Mouse (Mus musculus) frontal cortex, postnatal 14 days (tissue): Measurements from ENCODE around the gene Thnsl2.

Source experiments
- DNase-seq, 2 experiments: peaks; one replicate each; pipeline ENCODE4 v3.0.0; 2022; ENCODE audit warnings: low spot score in 2 of 2

Gene Thnsl2

GRCm38 (mm10) chr6:71143894-71144455 is at the start of gene Thnsl2:
Gene Thnsl2 (minus strand): TSS chr6:71144439.
- peak; percentile 45 to 51 for DNase-seq

GRCm38 (mm10) chr6:71193151-71193740 is 49.0 kb upstream of the Thnsl2 start:
- DNase-seq = no peak

- DNase-seq = no peak
Measured at GRCm38 (mm10) chr6:71190501-71190900, 46.3 kb upstream of the Thnsl2 start.

- DNase-seq = no peak
Measured at GRCm38 (mm10) chr6:71189578-71189977, 45.3 kb upstream of the Thnsl2 start.

GRCm38 (mm10) chr6:71184941-71185604 is 40.8 kb upstream of the Thnsl2 start:
- DNase-seq = no peak

- no peak for DNase-seq
Measured at GRCm38 (mm10) chr6:71180596-71180995, 36.4 kb upstream of the Thnsl2 start.

GRCm38 (mm10) chr6:71172812-71173580 is 28.8 kb upstream of the Thnsl2 start:
- DNase-seq = no peak

- no peak for DNase-seq
Measured at GRCm38 (mm10) chr6:71166551-71167169, 22.4 kb upstream of the Thnsl2 start.

GRCm38 (mm10) chr6:71164394-71164793 is 20.2 kb upstream of the Thnsl2 start:
- DNase-seq = no peak

GRCm38 (mm10) chr6:71162269-71162668 is 18.0 kb upstream of the Thnsl2 start:
- DNase-seq = no peak

GRCm38 (mm10) chr6:71161290-71161689 is 17.1 kb upstream of the Thnsl2 start:
- DNase-seq = no peak

GRCm38 (mm10) chr6:71156674-71157326 is 12.6 kb upstream of the Thnsl2 start:
- DNase-seq = no peak

GRCm38 (mm10) chr6:71154861-71155260 is 10.6 kb upstream of the Thnsl2 start:
- DNase-seq = no peak

GRCm38 (mm10) chr6:71153486-71153885 is 9.2 kb upstream of the Thnsl2 start:
- no peak for DNase-seq

GRCm38 (mm10) chr6:71151098-71151497 is 6.9 kb upstream of the Thnsl2 start:
- no peak for DNase-seq

GRCm38 (mm10) chr6:71149534-71149933 is 5.3 kb upstream of the Thnsl2 start:
- DNase-seq = peak in 1 of 2 experiments; percentile 14

- no peak for DNase-seq
Measured at GRCm38 (mm10) chr6:71148336-71148735, 4.1 kb upstream of the Thnsl2 start.

GRCm38 (mm10) chr6:71145288-71145989 is 1.2 kb upstream of the Thnsl2 start:
- DNase-seq = no peak

GRCm38 (mm10) chr6:71143154-71143893 is 915 bp downstream of the Thnsl2 start:
- DNase-seq = no peak

GRCm38 (mm10) chr6:71135031-71135430 is 9.2 kb downstream of the Thnsl2 start:
- no peak for DNase-seq
